Mouse (Mus musculus): ENCODE results near the gene Lce1f.
"Not testable (repeated sequence)": the region's sequence is repeated elsewhere in the genome, so short reads cannot be mapped to it uniquely, and the experiment has no call there.

Gene Lce1f

GRCm38 (mm10) chr3:92720250-92720649, at the start of gene Lce1f:
TSS of gene Lce1f (minus strand) at chr3:92720350.
- DNase-seq (ENCODE audit: low read depth in 2 of 2, low spot score in 2 of 2), result no peak

- DNase-seq (ENCODE audit: low read depth in 2 of 2, low spot score in 2 of 2), result no peak
Measured at GRCm38 (mm10) chr3:92764965-92765364, 44.8 kb upstream of the Lce1f start, which contains the start of gene Lce1h. TSS of gene Lce1h (minus strand) at chr3:92765065.

- DNase-seq (ENCODE audit: low read depth in 2 of 2, low spot score in 2 of 2), result no peak
Measured at GRCm38 (mm10) chr3:92753197-92753596, 33.0 kb upstream of the Lce1f start.

GRCm38 (mm10) chr3:92752238-92752637, 32.1 kb upstream of the Lce1f start, which contains the start of gene Lce1g:
TSS of gene Lce1g (minus strand) at chr3:92752338.
- DNase-seq (ENCODE audit: low read depth in 2 of 2, low spot score in 2 of 2), result no peak

- no peak for DNase-seq (ENCODE audit: low read depth in 2 of 2, low spot score in 2 of 2)
Measured at GRCm38 (mm10) chr3:92738996-92739395, 18.8 kb upstream of the Lce1f start, which contains the start of gene Gm38119. TSS of gene Gm38119 (minus strand) at chr3:92739096.

- DNase-seq (ENCODE audit: low read depth in 2 of 2, low spot score in 2 of 2), result no peak
Measured at GRCm38 (mm10) chr3:92722631-92723030, 2.5 kb upstream of the Lce1f start.

GRCm38 (mm10) chr3:92715122-92715521, 5.0 kb downstream of the Lce1f start:
- no peak for DNase-seq (ENCODE audit: low read depth in 2 of 2, low spot score in 2 of 2)

GRCm38 (mm10) chr3:92708974-92709373, 11.2 kb downstream of the Lce1f start, which contains the start of gene Lce1e:
TSS of gene Lce1e (minus strand) at chr3:92709074.
- no peak for DNase-seq (ENCODE audit: low read depth in 2 of 2, low spot score in 2 of 2)

GRCm38 (mm10) chr3:92694613-92695012, 25.5 kb downstream of the Lce1f start:
- DNase-seq (ENCODE audit: low read depth in 2 of 2, low spot score in 2 of 2), result no peak

- no peak for DNase-seq (ENCODE audit: low read depth in 2 of 2, low spot score in 2 of 2)
Measured at GRCm38 (mm10) chr3:92691688-92692087, 28.5 kb downstream of the Lce1f start.

GRCm38 (mm10) chr3:92689154-92689553, 31.0 kb downstream of the Lce1f start:
- not testable (repeated sequence) for DNase-seq (ENCODE audit: low read depth in 2 of 2, low spot score in 2 of 2)

- no peak for DNase-seq (ENCODE audit: low read depth in 2 of 2, low spot score in 2 of 2)
Measured at GRCm38 (mm10) chr3:92687110-92687509, 33.0 kb downstream of the Lce1f start, which contains the start of gene Lce1d. TSS of gene Lce1d (minus strand) at chr3:92687210.

- DNase-seq (ENCODE audit: low read depth in 2 of 2, low spot score in 2 of 2), result no peak
Measured at GRCm38 (mm10) chr3:92678947-92679346, 41.2 kb downstream of the Lce1f start, which contains the start of gene Lce1c. TSS of gene Lce1c (plus strand) at chr3:92679247.

- DNase-seq (ENCODE audit: low read depth in 2 of 2, low spot score in 2 of 2), result no peak
Measured at GRCm38 (mm10) chr3:92670215-92670614, 49.9 kb downstream of the Lce1f start, which contains the start of gene Lce1a2. TSS of gene Lce1a2 (minus strand) at chr3:92670315.
